Mouse (Mus musculus) CH12.LX (cell line): ENCODE measurements around the gene Trpc1.

Source experiments
- CTCF ChIP-seq, 2 experiments: IDR thresholded peaks in 1 of 2; conservative IDR thresholded peaks in 1 of 2; 2 replicates each; pipeline ENCODE4 v1.5.1; 2011 to 2012; ENCODE audit warnings: low read depth in 2 of 2, low read length in 2 of 2, improper control_type of control experiment in 1 of 2, inconsistent platforms in 1 of 2, mild to moderate bottlenecking in 1 of 2, moderate library complexity in 1 of 2
- E2F4 ChIP-seq: IDR thresholded peaks from 2 replicates; pipeline ENCODE4 v1.6.1; 2011; ENCODE audit warnings: low read depth, low read length, improper control_type of control experiment; ENCODE audit not compliant: insufficient replicate concordance
- EP300 ChIP-seq: IDR thresholded peaks from 2 replicates; pipeline ENCODE4 v1.6.1; 2011; ENCODE audit warnings: low read length, improper control_type of control experiment
- HCFC1 ChIP-seq: IDR thresholded peaks from 2 replicates; pipeline ENCODE4 v1.6.1; 2012; ENCODE audit warnings: low read depth, mild to moderate bottlenecking, inconsistent platforms, low read length, improper control_type of control experiment
- KAT2A ChIP-seq: IDR thresholded peaks from 2 replicates; pipeline ENCODE4 v1.6.1; 2012; ENCODE audit warnings: low read length, improper control_type of control experiment, inconsistent platforms; ENCODE audit not compliant: insufficient replicate concordance
- MAFK ChIP-seq: IDR thresholded peaks from 2 replicates; pipeline ENCODE4 v1.6.1; 2011; ENCODE audit warnings: low read length, improper control_type of control experiment; ENCODE audit not compliant: insufficient replicate concordance
- MAX ChIP-seq: IDR thresholded peaks from 2 replicates; pipeline ENCODE4 v1.6.1; 2011; ENCODE audit warnings: low read length, improper control_type of control experiment
- MAZ ChIP-seq: IDR thresholded peaks from 2 replicates; pipeline ENCODE4 v1.6.1; 2012; ENCODE audit warnings: low read depth, mild to moderate bottlenecking, inconsistent platforms, low read length, improper control_type of control experiment, moderate library complexity
- MYC ChIP-seq: IDR thresholded peaks from 2 replicates; pipeline ENCODE4 v1.6.1; 2011; ENCODE audit warnings: low read depth, mild to moderate bottlenecking, improper control_type of control experiment, low read length
- NRF1 ChIP-seq: IDR thresholded peaks from 2 replicates; pipeline ENCODE4 v1.6.1; 2014; ENCODE audit warnings: low read depth, mild to moderate bottlenecking, inconsistent platforms, low read length, improper control_type of control experiment, moderate library complexity
- POLR2A ChIP-seq: IDR thresholded peaks from 2 replicates; pipeline ENCODE4 v1.6.1; 2011; ENCODE audit warnings: low read depth, mild to moderate bottlenecking, improper control_type of control experiment, low read length
- RAD21 ChIP-seq: IDR thresholded peaks from 2 replicates; pipeline ENCODE4 v1.6.1; 2011; ENCODE audit warnings: low read depth, mild to moderate bottlenecking, low read length, improper control_type of control experiment, moderate library complexity
- SIN3A ChIP-seq: IDR thresholded peaks from 2 replicates; pipeline ENCODE4 v1.6.1; 2012; ENCODE audit warnings: low read length, improper control_type of control experiment, inconsistent platforms
- USF1 ChIP-seq: IDR thresholded peaks from 2 replicates; pipeline ENCODE4 v1.6.1; 2014; ENCODE audit warnings: low read depth, mild to moderate bottlenecking, inconsistent platforms, low read length, improper control_type of control experiment

- TF ChIP-seq CTCF (conservative IDR thresholded peaks at IDR 0.05 in 1 of 2, IDR thresholded peaks at IDR 0.05 in 1 of 2; ENCODE audit: low read depth in 2 of 2, low read length in 2 of 2) (peak; percentile 29 to 72; a peak in 3 of 4 replicates), MAZ (no peak), EP300 (no peak), MYC (no peak), POLR2A (no peak), USF1 (no peak), RAD21 (peak; percentile 76), MAFK (no peak), MAX (no peak), NRF1 (no peak), KAT2A (no peak), E2F4 (no peak), HCFC1 (no peak), SIN3A (no peak)
Measured at GRCm38 (mm10) chr9:95697808-95698207, 52.4 kb downstream of the Trpc1 start.
